Mouse (Mus musculus): Measurements from ENCODE around the gene Mcam.

- TF ChIP-seq CTCF (IDR thresholded peaks at IDR 0.05; ENCODE audit: control insufficient read depth, insufficient read depth, insufficient read length) (peak; percentile 20), MAX (IDR thresholded peaks at IDR 0.05) (no peak), MYOG (IDR thresholded peaks at IDR 0.05; ENCODE audit: control insufficient read depth, extremely low read depth, insufficient read length) (no peak)
Measured at GRCm38 (mm10) chr9:44119011-44119410, 15.3 kb upstream of the Mcam start.

Data from C2C12 (cell line).